Mouse (Mus musculus): ENCODE measurements around the gene Shox2.
A peak's percentile ranks its signal among the peaks of the same experiment; 100 is the strongest.

Gene Shox2

DNA sequence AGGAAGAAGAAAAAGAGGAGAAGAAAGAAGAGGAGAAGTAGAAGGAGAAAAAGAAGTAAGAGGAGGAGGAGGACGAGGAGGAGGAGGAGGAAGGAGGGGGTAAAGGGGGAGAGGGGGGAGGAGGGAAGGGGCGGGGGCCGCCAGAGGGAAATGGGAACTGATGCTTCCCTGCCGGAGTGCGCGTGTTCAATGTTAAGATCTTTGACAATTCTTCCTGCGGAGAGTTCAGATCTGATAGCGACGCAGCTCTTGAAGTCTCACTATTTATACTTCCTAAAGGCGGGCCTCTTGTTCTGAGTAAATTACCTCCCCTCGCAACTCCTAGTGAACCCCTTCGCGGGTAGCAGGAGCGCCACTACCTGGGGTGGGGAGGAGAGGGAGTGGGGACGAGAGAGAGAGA lies at the start of gene Shox2:
Gene Shox2, minus strand, starts transcription at position 66 of the 400 bp plus-strand sequence.
- peak in 1 of 2 experiments; percentile 8 for DNase-seq

DNA sequence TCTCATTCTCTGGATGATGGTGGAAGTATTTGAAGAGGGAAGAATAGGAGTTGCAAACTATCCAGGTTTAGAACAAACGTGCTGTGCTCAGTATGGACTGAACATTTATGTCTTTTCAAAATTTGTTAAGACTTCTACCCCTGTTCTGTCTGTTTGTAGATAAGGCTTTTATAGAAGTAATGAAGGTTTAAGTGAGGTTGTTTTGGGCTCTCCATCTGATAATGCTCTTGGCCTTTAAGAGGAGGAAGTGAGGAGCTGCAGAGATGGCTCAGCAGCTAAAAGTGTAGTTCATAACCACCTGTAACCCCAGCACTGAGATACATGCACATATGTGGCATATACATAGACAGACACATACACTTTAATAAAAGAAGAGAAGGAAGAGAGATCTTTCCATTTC lies 15.2 kb upstream of the Shox2 start:
- no peak for DNase-seq

DNA sequence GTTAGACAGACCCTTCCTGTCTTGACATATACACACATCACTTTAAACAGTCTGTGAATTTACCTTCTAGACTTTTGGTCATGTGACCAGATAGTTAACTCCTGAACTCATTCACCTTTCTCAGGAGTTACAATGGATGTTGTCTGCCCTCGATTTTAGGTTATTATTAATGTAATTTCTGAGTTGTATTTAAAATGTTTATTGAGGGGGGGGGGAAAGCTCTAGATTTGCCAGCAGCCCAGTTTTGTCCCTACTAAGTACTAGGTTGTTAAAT lies 4.7 kb upstream of the Shox2 start:
- no peak for DNase-seq

DNA sequence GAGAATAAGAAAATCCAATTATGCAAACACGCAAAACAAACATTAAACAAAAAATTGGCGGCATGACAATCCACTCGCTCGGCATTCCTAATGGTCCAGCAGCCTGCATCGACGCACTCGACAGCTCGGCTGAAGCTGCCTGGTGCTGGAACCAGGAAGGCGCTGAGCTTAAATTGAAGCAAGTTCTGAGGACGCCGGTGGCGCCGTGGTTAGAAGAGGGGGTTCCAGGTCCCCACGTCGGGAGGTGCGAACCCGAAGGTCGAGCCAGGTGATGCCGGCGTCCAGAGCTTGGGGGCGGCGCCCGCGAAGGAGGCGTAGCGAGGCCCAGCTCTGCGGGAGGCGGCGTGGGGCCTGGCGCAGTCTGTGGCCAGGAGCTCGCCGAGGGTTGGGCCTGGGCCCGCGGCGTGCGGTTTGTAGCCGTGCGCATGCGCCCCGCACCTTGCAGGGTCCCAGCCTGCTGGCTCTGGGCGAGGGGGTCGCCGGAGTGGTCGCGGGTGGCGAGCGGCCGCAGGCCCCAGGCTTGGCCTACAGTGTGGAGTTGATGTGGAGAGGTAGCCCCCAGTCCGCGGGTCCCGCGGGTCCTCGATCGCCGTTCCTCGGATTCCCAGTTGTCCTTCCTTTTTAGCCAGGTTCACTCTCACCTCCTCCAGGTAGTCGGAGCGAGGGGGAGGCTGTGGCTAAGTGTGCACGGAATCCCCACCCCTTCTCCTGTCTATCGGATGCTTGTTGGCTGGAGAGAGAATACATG lies 4.1 kb upstream of the Shox2 start:
- peak; percentile 79 to 86 for DNase-seq

DNA sequence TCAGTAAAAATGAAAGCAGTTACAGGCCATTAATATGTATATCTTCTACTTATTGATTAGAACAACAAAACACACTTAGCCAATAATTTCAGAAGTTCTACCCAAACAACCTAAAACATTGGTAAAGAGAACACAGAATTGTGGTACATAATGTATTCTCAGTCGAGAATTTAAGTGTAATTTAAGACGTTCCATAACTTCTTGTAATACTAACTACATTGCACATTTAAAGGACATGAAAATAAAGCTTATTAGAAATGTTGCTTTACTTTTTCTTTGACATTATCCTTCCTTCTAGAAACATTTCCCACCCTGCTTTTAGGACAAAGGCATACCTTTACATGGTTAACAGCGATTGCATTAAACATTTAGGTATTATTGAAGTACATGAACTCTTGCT lies 1.9 kb upstream of the Shox2 start:
- DNase-seq, result no peak

DNA sequence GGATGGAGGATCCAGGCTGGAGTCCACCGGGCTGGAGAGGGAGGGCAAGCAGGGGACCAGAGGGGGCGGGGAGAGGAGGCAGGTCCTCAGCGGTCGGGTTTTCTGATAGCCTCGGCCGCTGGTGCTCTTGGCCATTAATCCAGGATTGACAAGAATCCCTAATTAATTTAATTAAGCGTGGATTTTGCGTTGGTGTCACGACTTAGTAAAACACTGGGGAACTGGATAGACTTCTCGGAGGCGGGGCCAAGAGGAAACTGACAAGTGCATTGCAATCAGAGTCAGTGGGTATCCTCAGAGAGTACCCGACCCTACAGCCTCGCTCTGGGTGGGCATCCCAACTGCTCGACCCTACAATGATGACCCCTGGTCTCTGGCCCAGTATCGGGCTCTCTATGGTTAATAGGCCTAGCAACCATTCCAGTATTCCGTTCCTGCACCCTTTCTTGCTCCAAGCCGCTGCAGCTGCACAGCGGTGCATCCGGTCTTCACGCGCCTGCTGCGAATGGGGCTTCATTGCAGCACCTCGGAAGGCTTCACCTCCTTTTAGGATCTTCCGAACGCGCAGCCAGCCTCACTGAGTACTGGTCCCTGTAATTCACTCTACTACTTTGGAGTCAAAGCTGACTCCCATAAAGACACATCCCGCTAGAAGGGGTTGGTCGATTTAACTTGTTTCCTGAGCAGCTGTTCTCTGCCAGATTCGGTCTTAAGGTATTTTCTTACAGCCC lies 775 bp upstream of the Shox2 start:
- peak in 1 of 2 experiments; percentile 39 for DNase-seq

DNA sequence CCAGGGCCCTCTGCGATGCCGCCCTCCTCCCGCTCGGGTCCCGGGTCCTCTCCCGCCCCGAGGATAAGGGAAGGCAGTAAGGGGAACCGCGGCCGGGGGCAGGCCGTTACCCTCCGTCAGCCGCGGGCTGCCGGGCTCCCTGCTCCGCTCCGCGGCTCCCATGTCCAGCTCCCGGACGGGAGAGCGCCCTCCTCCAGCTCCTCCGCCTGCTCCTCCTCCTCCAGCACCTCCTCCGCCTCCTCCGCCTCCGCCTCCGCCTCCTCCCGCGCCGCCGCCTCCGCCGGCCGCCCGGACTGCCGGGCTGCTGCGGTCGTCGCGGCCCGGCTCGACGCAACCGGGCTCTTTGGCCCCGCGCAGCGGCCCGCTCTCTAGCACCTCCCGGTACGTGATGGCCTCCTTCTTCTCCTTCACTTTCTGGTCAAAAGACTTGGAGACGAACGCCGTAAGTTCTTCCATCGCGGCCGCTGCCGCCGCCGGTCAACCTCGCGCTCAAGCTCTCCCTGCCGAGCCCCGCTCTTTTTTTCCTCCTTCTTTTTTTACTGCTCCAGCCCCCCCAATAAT lies 390 bp downstream of the Shox2 start, which contains the start of gene Rsrc1:
Gene Rsrc1, plus strand, starts transcription at position 290 of the 561 bp plus-strand sequence.
- DNase-seq, result peak; percentile 77 to 78

DNA sequence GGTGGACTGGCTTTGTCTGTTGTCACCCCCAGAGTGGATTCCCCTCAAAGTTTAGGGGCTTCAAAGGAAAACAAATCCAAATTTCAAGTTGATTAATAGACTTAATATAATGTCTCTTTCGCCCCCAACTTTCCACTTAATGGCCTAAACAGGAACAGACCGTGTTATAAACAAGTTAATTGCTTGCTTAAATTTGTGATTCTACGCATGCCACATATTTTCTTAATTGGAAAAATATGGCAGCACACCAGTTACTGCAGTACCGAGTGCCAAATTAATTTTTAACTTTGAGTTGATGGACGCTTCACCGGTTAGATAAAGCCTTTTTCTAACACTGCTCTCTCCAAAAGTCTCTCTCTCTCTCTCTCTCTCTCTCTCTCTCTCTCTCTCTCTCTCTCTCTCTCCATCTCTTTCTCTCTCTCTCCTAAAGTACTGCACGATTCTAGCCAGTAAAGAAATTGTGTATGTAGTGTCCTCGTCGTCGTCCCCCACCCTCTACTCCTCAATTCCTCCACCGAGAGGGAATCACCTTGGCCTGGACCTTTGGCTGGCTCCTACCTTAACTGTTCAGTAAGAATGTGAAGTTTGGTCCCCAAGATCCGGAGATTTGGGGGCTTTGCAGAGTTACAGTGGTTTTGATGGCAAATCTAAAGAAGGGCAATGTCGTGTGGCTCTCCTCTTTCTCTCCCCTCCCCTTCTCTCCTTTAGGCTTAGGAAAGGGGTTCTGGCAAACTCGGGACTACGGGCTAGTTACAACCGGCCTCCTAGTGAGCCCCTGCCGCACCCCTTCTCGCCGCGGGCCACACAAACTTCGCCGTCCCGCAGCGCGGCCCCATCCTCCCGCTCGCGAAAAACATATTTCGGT lies 1.2 kb downstream of the Shox2 start:
- peak in 1 of 2 experiments; percentile 5 for DNase-seq

DNA sequence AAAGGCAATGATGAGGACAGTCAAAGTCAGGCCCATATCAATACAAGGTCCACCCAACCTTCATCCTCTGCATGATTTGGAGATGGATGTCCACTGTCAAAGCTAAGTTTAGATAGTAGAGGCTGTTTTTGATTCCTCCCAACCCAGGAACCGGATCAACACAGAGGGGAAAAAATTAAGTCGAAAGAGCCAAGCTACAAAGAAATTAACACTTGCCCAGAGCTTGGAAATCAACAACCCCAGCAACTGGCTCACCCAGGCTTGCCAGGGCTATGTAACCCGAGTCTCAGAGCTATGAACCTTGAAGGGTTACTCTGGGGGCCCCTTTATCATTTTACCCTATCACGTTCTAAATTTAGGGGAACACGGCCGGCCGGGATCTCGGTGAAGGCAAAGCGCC lies 2.1 kb downstream of the Shox2 start:
- DNase-seq, result no peak

DNA sequence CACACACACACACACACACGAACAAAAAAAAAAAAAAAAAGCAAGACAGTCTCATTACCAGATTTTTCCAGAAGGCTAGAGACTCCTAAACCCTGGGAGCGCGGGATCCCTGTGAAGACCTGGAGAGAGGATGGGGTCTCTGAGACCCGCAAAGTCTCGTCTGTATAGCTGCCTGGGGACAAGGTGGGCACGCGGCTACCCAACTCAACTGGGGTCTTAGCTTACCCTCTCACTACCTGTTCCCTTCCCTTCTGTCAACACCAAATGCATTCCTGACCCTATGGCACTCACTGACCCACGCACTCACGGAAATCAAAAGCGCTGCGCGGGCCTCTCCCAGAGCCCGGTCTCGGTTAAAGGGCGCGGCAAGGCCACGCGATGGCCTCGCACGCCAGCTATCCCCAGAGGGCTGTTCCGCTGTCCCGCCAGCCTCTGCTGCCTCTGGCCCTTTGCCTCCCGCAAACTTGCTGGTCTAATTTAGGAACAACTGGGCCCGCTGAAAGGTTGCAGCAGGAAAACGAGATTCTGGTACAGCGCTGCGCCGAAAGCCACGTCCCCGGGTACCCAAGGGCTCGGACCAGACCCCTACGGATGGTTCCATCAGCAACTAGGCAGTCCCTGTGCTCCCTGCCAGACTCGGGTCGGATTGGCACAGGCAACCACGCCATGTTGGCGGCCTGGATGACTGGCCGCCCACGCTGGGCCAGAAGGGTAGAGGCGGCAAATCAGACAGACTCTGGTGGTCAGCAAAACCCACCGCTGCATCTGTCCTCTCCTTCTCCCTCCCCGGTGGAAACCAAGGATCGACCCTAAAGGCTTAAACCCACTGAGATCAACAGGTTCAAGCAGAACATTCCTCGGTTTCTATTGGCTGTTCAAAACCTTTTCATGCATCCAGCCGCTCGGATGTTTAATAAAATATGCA lies 2.9 kb downstream of the Shox2 start:
- peak in 1 of 2 experiments; percentile 15 for DNase-seq

DNA sequence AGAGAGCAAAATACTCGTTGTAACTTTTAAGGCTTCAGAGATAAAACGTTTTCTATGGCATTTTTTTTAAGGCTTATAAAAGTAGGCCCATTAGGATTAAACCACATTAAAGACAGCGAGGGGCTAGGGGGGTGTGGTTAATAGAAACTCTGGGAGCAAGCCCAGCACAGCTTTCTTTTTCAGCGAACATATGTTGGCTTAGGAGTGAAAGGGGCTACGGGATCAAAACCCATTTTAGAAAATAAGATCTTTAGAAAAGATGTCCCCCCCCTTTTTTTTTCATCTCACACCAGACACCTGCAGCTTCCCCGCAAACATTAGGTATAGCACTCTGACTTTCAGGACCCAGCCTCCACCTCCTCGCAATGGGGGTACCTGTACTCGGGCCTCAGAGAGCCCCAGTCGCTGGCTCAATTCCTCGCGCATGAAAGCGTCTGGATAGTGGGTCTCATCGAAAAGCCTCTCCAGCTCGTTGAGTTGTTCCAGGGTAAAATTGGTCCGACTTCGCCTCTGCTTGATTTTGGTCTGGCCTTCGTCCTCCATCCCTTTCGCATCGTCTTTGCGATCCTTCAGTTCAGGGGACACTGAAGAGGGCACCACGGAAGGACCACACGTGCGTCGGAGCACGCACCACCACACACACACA lies 3.6 kb downstream of the Shox2 start:
- peak in 1 of 2 experiments; percentile 4 for DNase-seq

DNA sequence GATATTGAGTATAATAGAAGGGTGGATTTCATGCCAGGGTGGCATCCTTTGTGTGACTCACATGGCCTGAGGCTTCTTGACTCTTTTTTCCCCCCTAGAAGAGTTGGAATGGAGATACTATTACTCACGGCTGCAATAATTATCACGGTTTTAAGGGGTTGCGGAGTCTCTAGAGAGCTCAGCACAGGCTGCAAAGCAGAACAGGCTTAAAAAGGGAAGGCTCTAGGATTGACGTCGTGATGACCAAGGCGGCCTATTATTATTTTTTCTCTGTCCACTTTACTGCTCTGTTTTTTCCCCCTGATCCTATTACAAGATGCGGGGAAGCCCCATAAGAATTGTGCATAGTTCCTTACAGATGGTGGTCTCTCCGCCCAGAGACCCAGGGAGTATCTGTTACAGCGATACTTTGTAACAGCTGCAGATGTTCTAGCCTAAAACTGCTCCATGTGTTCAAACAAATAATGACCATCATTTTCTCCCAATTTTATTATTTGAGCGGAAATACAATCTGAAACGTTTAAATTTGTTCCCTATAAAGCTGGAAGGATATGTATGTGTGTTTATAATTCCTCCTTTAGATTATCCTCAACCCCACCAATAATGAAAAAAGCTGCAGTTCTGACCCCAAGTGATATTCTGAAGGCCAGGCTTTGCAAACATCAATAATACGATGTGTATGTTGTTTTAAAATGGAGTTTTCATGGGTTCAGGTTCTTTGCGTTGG lies 4.5 kb downstream of the Shox2 start:
- DNase-seq, result no peak

DNA sequence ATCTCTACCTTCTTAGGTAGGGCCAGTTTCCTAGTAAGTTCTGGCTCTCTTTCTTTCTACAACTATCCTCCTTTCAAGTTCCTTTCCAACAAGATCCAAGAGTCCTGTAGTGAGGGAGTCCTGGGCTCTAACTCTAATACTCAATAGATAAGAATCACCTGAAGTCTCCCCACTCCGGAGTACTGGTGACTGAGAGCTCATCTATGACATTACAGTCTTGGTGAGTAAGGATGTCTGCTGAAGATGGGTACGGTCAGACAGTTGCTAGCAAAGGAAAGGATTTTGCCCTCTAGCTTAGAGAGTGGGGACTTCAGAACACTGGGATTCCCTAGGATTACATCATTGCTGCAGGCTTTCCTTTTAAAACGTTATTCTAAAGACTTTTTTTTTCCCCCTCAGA lies 7.1 kb downstream of the Shox2 start:
- no peak for DNase-seq

DNA sequence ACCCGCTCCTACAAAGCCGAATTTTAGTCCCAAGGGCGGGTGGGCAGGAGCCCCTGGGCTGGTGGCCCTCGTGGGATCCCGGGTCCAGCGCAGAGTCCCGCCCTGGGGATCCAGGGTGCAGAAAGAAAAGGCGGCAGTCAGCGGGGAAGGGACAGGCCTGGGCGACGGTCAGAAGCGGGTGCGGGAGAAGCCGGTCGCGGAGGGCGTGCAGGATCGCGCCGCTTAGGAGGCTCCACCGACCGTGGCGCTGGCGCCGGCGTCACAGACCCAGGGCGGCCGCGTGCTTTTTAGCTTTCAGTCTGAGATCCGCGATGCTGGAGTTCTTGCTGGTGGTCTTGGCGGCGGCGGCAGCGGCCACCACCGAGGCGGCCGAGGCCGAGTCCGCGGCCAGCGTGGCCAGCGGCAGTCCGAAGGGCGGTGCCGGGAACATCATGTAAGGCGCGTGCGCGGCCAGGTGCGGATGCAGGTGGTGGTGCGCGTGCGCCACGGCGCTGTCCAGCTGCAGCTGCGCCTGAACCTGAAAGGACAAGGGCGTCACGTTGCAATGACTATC lies 8.1 kb downstream of the Shox2 start:
- DNase-seq, result peak; percentile 65 to 85

DNA sequence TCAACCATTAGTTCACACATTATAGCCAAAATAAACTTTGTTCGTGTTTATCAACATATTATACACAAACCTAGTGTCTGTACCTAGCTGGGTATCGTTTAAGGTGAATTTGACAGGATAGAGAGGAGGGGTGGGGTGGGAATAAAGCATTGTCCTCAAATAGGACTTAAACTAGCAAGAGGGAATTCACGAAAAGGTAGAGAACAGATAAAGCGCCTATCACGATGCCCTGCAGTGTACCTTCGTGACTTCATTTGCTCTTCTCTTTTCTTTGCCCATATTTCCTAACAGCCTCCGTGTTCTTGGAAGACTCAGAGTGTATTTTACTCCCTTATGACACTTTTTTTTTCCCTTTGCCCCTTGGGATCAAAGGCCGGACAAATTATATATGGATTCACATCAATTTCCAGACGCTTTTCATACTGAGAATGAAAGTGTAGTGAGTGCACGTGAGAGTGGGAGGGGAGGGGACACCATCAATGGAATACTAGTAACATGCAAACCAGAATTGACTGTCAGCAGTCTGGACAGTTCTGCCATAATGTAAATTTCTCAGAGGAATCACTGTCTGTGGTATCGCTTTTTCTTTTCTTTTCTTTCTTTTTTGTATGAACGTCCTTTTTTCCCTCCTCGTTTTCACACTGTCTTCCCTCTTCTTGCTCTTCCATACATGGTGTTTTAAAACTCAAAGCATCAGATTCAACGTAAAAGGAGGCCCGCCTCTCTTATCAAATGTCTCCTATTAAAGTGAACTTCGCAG lies 9.2 kb downstream of the Shox2 start:
- DNase-seq, result no peak

DNA sequence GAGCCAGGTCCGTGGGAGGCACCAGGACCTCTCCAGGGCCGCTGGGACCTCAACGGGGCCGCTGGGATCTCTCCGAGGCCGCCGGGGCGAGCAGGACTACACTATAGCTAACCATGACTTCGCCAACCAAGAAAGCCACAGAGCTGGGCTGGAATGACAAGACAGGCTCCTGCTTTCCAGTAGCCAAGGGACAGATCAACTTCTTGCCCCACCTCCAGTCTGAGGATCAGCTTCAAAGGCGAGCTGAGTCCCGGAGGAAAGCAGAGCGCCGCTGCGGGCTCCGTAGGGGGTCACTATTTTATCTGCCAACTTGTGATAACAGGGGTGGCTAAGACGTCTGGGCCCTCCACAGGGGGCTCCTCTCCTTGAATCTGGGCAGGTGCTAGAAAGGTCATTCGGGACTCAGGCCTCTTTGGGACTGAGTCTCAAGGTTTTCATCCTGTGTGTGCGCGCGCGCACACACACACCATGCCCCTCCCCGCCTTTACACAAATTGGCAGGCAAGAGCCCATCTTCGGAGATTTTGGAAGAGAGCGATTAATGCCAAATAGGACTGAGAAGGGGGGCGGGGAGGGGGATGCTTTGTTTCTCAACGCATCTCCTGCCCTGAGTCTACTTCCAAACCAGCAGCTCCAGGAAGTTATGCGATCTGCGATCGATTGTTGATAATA lies 10.8 kb downstream of the Shox2 start:
- no peak for DNase-seq

DNA sequence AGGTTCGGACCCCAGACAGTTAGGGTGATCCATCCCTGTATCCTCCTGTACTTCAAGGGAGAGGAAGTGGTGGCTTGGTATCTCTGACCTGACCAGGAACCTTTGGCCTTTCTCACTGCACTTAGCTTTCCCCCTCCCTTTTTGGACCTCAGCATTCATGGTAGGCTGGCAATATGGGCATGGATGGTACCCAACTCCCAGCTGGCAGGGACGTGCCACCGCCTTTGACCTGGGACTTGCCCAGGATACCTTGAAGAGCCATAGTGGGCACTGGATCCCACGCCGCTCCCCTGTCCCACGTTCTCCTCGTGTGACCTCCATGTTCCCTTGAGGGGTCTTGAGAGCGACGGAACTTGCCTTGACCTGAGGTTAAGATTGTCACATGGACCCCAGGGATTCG lies 11.3 kb downstream of the Shox2 start:
- no peak for DNase-seq

DNA sequence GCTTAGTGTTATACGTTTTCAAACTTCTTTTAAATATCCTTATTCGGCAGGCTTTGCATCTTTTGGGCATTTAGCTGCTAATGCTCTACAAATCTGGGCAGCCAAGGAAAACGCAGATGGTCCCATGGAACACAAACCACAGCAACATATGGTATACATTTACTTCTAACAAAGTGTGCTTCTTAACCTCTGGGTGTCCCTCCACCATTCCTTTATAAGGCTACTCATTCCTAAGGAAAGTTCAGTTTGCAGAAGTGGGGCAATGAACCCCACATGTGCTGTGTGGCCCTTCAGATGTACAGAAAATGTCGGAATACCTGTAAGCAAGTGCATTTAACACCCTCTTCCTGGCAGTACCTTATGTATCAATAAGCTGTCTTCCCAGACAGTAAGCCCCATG lies 14.1 kb downstream of the Shox2 start:
- DNase-seq, result no peak

DNA sequence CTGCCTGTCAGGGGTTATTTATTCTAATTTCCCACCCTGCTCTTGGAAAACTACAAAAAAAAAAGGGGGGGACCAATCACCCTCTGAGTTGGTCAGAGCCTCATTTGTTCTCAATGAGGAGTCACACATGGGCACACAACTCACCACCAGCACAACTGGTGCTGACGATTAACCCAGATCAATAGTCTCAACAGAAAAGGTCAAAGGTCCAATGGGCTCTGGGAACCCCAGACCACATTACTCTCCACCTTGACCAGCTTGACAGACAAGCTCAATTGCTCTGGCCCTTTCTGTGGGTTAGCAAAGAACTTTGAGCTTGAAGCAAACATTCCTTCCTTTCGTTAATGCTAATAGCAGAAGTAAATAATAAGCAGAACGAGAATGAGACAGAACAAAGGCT lies 16.7 kb downstream of the Shox2 start:
- no peak for DNase-seq

All from kidney, postnatal 36 days (tissue).